Mouse (Mus musculus) small intestine, adult 2 months (tissue): Measurements from ENCODE around the gene Kif26a. TPM values are rescaled to one million over a fixed set of nuclear protein-coding genes. Genes with fewer than 3 reads are reported as not detected.
A peak's percentile ranks its signal among the peaks of the same experiment; 100 is the strongest.

Experiments
- H3K27ac ChIP-seq: fragments of 200-500 bp; 2 replicates; pipeline ENCODE4 v1.5.1; 2012; ENCODE audit warnings: low read depth, low read length, control low read depth, inconsistent platforms; ENCODE audit not compliant: insufficient read depth
- H3K27me3 ChIP-seq: fragments of 200-500 bp; 2 replicates; pipeline ENCODE4 v1.6.1; 2012; ENCODE audit warnings: mild to moderate bottlenecking, moderate library complexity, low read length, inconsistent platforms; ENCODE audit not compliant: control insufficient read depth, insufficient read depth
- H3K36me3 ChIP-seq: fragments of 200-500 bp; 2 replicates; pipeline ENCODE4 v1.6.1; 2012; ENCODE audit warnings: mild to moderate bottlenecking, low read length, control low read depth, inconsistent platforms; ENCODE audit not compliant: control insufficient read depth, insufficient read depth
- H3K4me1 ChIP-seq: fragments of 200-500 bp; 2 replicates; pipeline ENCODE4 v1.6.1; 2012; ENCODE audit warnings: low read length, inconsistent platforms, mixed read lengths; ENCODE audit not compliant: control insufficient read depth, insufficient read depth, insufficient read length
- H3K4me3 ChIP-seq: fragments of 200-500 bp; 2 replicates; pipeline ENCODE4 v1.5.1; 2012; ENCODE audit warnings: low read depth, mild to moderate bottlenecking, control low read depth, inconsistent platforms, low read length, moderate library complexity
- CTCF ChIP-seq: fragments of 200-500 bp; IDR thresholded peaks from 2 replicates; pipeline ENCODE4 v1.5.1; 2012; ENCODE audit warnings: low read depth, mild to moderate bottlenecking, control low read depth, inconsistent platforms, low read length, moderate library complexity, mixed read lengths; ENCODE audit not compliant: insufficient replicate concordance, insufficient read length; ENCODE audit errors: extremely low read depth
- POLR2A ChIP-seq: fragments of 200-500 bp; IDR thresholded peaks from 2 replicates; pipeline ENCODE4 v1.6.1; 2012; ENCODE audit warnings: low read depth, mild to moderate bottlenecking, control low read depth, inconsistent platforms, low read length, moderate library complexity
- WGBS: fragments of 180-500 bp; shearing (Covaris S2); methylation state at CpG from one replicate; pipeline ENCODE4 v1.1.7; 2018; 5-methylcytosine and 5-hydroxymethylcytosine counted together
- polyA plus RNA-seq: library from polyadenylated mRNA; depleted of rRNA; stranded (reverse); fragments of >200 nt; gene quantifications from 2 replicates; pipeline ENCODE4 v1.2.3, GENCODE M21; 2012

Kif26a gene
- polyA plus RNA-seq, 1 experiment, result 2.7 TPM

- Histone ChIP-seq H3K4me3 (no peak overlapping the region), H3K36me3 (no peaks in the 10 kb centered on the region), H3K27ac (no peak overlapping the region), H3K27me3 (no peaks in the 10 kb centered on the region), H3K4me1 (peaks cover 22% of the 10 kb centered on the region)
- 77% methylated on average over 8 of the region's 8 CpGs for WGBS
- no peak for TF ChIP-seq POLR2A
- TF ChIP-seq CTCF, result no peak
Measured at GRCm38 (mm10) chr12:112107685-112108084, 38.3 kb upstream of the Kif26a start.

- peaks cover 28% of the 10 kb centered on the region for H3K4me1 ChIP-seq
- 45% methylated on average over 11 of the region's 11 CpGs for WGBS
- H3K27ac ChIP-seq, result no peak overlapping the region
- TF ChIP-seq CTCF (no peak), POLR2A (no peak)
- no peaks in the 10 kb centered on the region for H3K36me3 ChIP-seq
- no peak overlapping the region for H3K4me3 ChIP-seq
- H3K27me3 ChIP-seq, result no peaks in the 10 kb centered on the region
Measured at GRCm38 (mm10) chr12:112108696-112109445, 37.1 kb upstream of the Kif26a start.

GRCm38 (mm10) chr12:112109701-112110100 lies 36.3 kb upstream of the Kif26a start:
- TF ChIP-seq CTCF (no peak), POLR2A (no peak)
- H3K4me1 ChIP-seq, result peaks cover 28% of the 10 kb centered on the region
- no peaks in the 10 kb centered on the region for H3K27me3 ChIP-seq
- WGBS, result 40% methylated on average over 9 of the region's 9 CpGs
- no peak overlapping the region for H3K27ac ChIP-seq
- no peaks in the 10 kb centered on the region for H3K36me3 ChIP-seq
- no peak overlapping the region for H3K4me3 ChIP-seq

- H3K36me3 ChIP-seq, result no peaks in the 10 kb centered on the region
- peaks cover 28% of the 10 kb centered on the region for H3K4me1 ChIP-seq
- WGBS, result 85% methylated on average over 5 of the region's 5 CpGs
- no peak overlapping the region for H3K27ac ChIP-seq
- TF ChIP-seq POLR2A, result no peak
- TF ChIP-seq CTCF, result no peak
- H3K27me3 ChIP-seq, result no peaks in the 10 kb centered on the region
- no peak overlapping the region for H3K4me3 ChIP-seq
Measured at GRCm38 (mm10) chr12:112111323-112111722, 34.7 kb upstream of the Kif26a start.

GRCm38 (mm10) chr12:112112235-112112634 lies 33.8 kb upstream of the Kif26a start:
- no peaks in the 10 kb centered on the region for H3K36me3 ChIP-seq
- no peaks in the 10 kb centered on the region for H3K27me3 ChIP-seq
- no peak overlapping the region for H3K4me3 ChIP-seq
- H3K4me1 ChIP-seq, result peaks cover 28% of the 10 kb centered on the region
- H3K27ac ChIP-seq, result no peak overlapping the region
- 90% methylated on average over 6 of the region's 6 CpGs for WGBS
- TF ChIP-seq POLR2A (no peak), CTCF (no peak)

- no peaks in the 10 kb centered on the region for H3K36me3 ChIP-seq
- H3K27ac ChIP-seq, result no peak overlapping the region
- 0 out of 2 replicates have a peak overlapping the region, but pooled peaks have one; percentile 5 for H3K4me3 ChIP-seq
- peaks cover 29% of the 10 kb centered on the region for H3K4me1 ChIP-seq
- no peaks in the 10 kb centered on the region for H3K27me3 ChIP-seq
- TF ChIP-seq POLR2A, result no peak
- no peak for TF ChIP-seq CTCF
- 27% methylated on average over 13 of the region's 13 CpGs for WGBS
Measured at GRCm38 (mm10) chr12:112112686-112113396, 33.2 kb upstream of the Kif26a start.

GRCm38 (mm10) chr12:112113710-112114109 lies 32.3 kb upstream of the Kif26a start:
- 15% methylated on average over 7 of the region's 7 CpGs for WGBS
- TF ChIP-seq POLR2A (no peak), CTCF (peak; percentile 97)
- no peak overlapping the region for H3K27ac ChIP-seq
- peaks cover 28% of the 10 kb centered on the region for H3K4me1 ChIP-seq
- H3K27me3 ChIP-seq, result no peaks in the 10 kb centered on the region
- no peaks in the 10 kb centered on the region for H3K36me3 ChIP-seq
- H3K4me3 ChIP-seq, result no peak overlapping the region
